Mouse (Mus musculus) embryo, embryonic 11 days (tissue): ENCODE measurements around the gene Bet1l.

Source experiments
- DNase-seq: peaks from one replicate; pipeline ENCODE4 v3.0.0-alpha.2; 2015

The Bet1l gene

GRCm38 (mm10) chr7:140856785-140857549 is 410 bp downstream of the Bet1l start, which contains the start of gene Ric8a:
Ric8a (plus strand) TSS chr7:140856957.
- peak; percentile 89 for DNase-seq

DNA sequence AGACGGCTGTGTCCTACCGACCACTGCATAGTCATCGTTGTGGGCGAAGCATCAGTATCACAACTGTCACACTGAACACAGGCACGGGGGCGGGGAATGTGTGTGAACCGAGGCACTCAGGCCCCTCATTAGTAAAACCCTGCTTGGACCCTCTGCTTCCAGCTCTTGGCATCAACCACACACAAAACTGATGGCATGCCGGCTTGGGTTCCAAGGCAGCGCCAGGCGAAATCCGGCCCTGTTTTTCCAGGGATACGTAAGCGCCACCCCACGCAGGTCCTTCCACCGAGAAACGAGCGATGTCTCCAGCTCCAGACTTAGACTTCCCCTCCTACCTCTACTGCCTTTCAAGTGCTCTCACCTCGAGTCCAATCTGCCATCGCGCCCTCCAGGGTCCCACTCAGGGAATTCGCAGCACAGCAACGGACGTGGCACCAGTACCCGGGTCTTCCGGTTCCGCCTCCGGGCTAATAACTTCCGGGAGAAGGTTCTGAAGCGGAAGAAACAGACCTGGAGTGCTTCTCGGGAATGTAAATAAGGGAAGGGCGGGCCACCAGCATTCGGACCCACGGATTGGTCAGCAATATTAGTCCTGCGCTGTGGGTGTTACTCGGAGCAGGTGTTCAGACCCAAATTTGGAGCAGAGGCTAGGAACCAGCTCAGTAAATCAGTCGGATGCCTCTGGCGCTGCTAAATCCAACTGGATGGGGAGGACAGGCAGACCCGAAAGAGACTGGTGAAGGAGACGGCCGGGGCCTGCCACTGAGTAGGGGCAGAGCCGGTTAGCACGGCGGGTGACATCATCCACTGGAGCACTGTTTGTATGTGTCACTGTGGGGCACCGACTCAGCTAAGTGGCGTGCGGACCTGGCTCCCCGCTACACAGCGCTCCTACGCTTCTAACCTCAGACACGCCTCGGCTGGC is 1.3 kb downstream of the Bet1l start, which contains the start of gene Gm45785:
Gene Gm45785 (minus strand): TSS at position 472 of the 925 bp plus-strand sequence.
- peak; percentile 93 for DNase-seq

DNA sequence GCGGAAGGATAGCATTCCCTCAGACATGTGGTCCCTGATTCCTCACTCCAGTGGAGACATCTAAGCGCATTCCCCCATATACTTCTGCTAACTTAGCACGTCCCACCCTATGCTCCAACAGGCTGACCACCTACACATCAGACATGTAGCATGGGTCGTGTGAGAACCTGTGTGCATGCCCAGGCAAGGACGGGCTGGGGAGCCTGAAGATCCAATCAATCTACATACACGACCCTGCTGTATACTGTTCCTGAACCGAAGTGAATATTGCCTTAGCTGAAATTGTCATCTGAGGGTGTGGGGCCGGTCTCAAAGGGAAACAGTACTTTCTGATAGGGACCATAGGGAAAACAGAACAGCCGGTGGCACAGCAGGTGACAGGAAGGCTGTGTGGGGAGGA is 2.2 kb downstream of the Bet1l start:
- DNase-seq = no peak

GRCm38 (mm10) chr7:140854483-140854882 is 2.9 kb downstream of the Bet1l start:
- no peak for DNase-seq

DNA sequence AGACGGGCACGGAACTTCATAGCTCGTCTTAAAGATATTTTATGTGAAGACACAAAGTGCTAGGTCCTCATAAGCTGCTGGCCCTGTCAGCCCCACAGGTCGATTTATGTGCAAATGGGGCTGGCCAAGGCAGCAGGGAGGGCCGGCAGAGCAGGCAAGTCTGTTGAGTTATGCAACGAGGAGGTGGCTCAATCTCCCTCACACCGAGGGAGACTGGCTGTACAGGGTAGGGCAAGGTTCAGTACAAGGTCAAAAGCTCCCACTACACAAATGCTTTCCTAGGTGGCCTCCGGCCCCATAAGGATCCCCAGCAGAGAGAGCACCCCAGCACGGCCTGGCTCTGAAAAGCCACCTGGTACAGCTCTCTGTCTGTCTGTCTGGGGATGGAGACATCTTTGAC is 4.0 kb downstream of the Bet1l start:
- no peak for DNase-seq

GRCm38 (mm10) chr7:140851916-140852315 is 5.5 kb downstream of the Bet1l start:
- no peak for DNase-seq

- no peak for DNase-seq
Measured at GRCm38 (mm10) chr7:140848591-140848990, 8.8 kb downstream of the Bet1l start.

GRCm38 (mm10) chr7:140847755-140848580 is 9.4 kb downstream of the Bet1l start, which contains the start of gene Odf3:
Odf3 (plus strand) TSS chr7:140847805.
- DNase-seq = no peak

GRCm38 (mm10) chr7:140846676-140847075 is 10.7 kb downstream of the Bet1l start:
- DNase-seq = no peak

GRCm38 (mm10) chr7:140845683-140846082 is 11.7 kb downstream of the Bet1l start:
- no peak for DNase-seq

DNA sequence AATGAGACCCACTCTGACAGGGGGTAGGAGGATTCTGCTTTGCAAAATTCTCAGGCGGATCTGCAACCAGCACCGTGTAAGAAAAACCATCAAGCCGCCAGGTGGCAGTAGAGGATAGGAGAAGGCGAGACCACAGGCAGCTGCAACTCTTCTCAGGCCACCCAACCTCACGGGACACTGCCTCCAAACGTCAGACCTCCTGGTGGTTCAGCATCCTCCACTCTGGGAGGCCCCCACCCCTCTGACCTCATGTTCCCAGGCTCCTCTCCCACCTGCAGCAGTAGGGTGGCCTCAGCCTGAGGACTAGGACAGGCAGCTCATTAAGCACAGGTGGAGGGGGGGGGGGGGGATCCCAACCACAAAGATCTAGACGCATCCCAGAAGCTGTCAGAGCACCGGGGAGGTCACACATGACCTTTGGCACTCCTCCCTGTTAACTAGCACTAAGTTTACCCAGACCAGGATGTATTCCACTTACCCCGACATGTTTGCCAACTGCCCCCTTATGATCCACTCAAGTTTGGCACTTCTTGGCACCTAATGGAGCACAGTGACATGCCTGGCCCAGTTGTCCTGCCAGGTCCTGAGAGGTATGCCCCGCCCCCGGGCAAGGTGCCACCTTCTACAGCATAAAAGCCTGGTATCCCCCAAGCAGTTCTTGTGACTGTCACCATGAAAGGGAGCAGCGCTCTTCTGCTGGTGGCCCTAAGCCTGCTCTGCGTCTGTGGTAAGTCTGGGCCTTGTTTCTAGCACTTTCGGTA is 12.3 kb downstream of the Bet1l start, which contains the start of gene Scgb1c1:
Gene Scgb1c1 (plus strand): TSS at position 643 of the 761 bp plus-strand sequence.
- DNase-seq = peak; percentile 87

DNA sequence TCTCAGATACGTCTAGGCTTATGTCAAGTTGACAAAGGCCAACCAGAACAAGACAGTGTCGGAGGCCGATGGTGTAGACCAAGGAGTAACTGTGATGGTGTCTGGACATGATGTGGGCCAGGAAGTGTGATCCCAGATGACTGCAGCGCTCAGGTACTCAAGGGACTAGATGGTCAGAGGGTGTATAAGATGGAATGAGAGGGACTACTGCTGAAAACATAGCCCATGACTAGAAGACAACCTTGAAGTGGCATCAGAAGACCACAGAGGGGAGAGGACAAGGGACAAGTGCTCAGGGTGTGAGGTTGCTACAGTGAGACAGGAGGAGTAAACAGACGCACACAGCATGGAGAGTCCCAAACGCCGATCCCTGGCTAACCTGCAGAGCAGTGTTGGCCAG is 13.6 kb downstream of the Bet1l start:
- DNase-seq = no peak

DNA sequence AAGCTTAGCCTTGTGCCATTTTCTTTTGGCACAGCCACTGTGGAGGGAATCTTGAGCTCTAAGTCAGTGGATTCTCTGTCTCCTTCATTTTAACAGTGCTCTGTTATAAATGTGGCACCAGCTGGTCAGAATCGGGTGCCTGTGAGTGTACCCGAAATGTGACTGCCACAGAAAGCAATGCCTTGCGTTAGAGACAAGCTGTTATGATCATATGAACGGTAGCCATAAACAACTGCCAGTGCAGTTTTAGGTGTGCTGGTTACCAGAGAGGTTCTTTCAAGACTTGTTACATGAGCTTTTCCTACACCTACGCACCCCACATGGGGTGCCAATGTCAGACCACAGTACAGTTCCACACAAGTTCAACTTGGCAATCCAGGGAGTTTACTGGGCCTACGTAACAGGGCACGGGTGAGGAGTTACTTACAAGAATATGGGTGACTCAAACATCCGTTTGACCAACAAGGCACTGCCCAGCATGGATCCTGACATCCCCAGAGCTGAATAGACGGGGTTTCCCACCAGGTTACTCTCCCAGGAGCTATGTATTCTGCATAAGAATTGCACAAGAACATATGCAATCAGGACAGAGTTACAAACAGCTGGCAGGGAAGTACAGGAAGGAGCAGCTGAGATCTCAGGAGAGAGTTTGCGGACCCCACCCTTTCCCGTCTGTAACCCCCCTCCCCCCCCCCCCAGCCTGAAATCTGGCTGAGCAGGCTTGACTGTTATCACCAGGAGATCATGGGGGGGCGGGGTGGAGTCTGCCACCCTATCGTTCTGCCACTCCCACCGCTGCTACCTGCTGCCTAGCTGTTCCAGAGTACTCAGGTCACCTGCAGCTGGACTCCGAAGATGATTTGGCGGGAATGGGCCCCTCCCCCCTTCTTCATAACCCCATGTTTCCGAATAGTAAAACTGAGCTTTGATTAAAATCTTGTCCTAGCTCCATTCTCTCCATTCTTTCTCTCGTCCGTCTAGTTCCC is 16.3 kb downstream of the Bet1l start:
- no peak for DNase-seq

GRCm38 (mm10) chr7:140839556-140839955 is 17.8 kb downstream of the Bet1l start:
- no peak for DNase-seq

GRCm38 (mm10) chr7:140836243-140837115 is 20.9 kb downstream of the Bet1l start:
- no peak for DNase-seq

DNA sequence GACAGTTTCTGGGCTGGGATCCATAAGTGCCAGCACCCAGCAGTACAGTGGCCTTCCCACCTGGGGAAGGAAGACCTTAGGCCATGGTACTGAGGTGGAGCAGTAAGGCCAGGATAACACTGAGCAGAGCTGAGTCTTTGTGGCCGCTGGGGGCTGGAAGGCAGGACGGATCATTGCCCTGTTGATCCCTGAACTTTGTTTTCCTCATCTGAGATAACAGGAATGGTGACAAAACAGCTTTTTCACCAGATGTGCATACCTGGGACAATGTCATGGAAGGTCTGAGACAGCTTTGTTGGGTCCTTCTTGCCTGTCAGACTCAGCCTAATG is 21.7 kb downstream of the Bet1l start:
- no peak for DNase-seq

DNA sequence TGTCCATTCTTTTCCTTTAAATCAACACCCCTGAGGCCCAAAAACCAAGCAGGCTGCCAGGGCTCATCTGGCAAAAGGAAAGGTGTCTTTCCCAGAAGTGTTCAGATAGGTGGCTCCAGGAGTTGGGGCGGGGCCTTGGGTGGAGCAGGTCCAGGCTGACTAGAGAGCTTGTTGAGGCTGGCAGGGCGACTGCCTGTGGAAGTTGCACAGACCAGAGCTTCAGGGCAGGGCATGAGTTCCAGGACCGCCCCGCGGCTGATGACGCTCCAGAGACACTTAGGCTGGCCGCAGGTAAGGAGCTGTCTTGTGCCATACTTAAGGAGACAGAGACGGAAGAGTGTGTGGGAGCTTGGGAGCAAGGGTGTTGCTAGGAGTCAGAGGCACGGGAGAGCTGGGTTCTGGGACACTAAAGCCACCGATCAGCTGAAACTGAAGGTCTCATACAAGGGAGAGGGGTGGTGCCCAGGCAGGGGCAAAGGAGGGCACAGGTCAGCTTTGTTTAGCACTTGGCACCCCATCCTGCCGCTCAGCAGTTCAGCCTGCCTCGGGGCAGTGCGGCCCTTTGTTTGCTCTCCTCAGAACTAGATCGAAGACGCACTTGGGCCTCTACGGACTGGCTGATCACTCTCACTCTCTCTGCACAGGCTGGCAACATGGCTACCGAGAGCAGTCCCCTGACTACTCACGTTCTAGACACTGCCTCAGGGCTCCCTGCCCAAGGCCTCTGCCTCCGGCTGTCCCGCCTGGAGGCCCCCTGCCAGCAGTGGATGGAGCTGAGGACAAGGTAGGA is 22.2 kb downstream of the Bet1l start, which contains the start of gene Urah:
Gene Urah (plus strand): TSS at position 51 of the 790 bp plus-strand sequence.
- no peak for DNase-seq

- DNase-seq = no peak
Measured at GRCm38 (mm10) chr7:140833341-140833740, 24.0 kb downstream of the Bet1l start.

GRCm38 (mm10) chr7:140831447-140831846 is 25.9 kb downstream of the Bet1l start:
- no peak for DNase-seq
